Mouse (Mus musculus) gastrocnemius, adult 2 months (tissue): ENCODE results near the gene Gm20388. TPM values are rescaled to one million over a fixed set of nuclear protein-coding genes. Genes with fewer than 3 reads are reported as not detected.
A peak's percentile ranks its signal among the peaks of the same experiment; 100 is the strongest.

ENCODE experiments used
- DNase-seq: peaks from one replicate; pipeline ENCODE4 v3.0.0; 2022
- H3K27ac ChIP-seq: fragments of 200-600 bp; 2 replicates; pipeline ENCODE4 v1.8.1; 2022; ENCODE audit warnings: mild to moderate bottlenecking
- H3K4me3 ChIP-seq: fragments of 200-600 bp; 2 replicates; pipeline ENCODE4 v1.8.1; 2022; ENCODE audit warnings: mild to moderate bottlenecking, moderate library complexity
- CTCF ChIP-seq: fragments of 200-600 bp; IDR thresholded peaks from 2 replicates; pipeline ENCODE4 v1.8.1; 2022; ENCODE audit warnings: antibody characterized with exemption, mild to moderate bottlenecking, moderate library complexity
- intact Hi-C: fragments of 180-260 bp; cut with DNase I; formaldehyde crosslinking; loops from one replicate; pipeline ENCODE4 v1.15.1; 2025
- total RNA-seq, 2 experiments: library from RNA; stranded (reverse); gene quantifications; 2 replicates each; pipeline ENCODE4 v1.2.3; 2021

Gene Gm20388
- total RNA-seq, 2 experiments from 2014 or later, result 6.1 to 15.0 TPM

GRCm38 (mm10) chr8:120437666-120438395, 527.2 kb downstream of the Gm20388 start:
- TF ChIP-seq CTCF, result no peak
- intact Hi-C loops, result loop anchor here (5.0 kb wide), 1 partner anchor 64 kb away; no protein-coding TSS in a partner anchor
- no peak overlapping the region for H3K4me3 ChIP-seq
- H3K27ac ChIP-seq, result peak overlapping the region; percentile 87
- DNase-seq, result peak; percentile 74

GRCm38 (mm10) chr8:120439309-120439708, 528.7 kb downstream of the Gm20388 start:
- Histone ChIP-seq H3K27ac (no peak overlapping the region), H3K4me3 (no peak overlapping the region)
- intact Hi-C loops, result loop anchor here (5.0 kb wide), 1 partner anchor 63 kb away; no protein-coding TSS in a partner anchor
- no peak for TF ChIP-seq CTCF
- no peak for DNase-seq

GRCm38 (mm10) chr8:120440739-120441138, 530.1 kb downstream of the Gm20388 start:
- DNase-seq, result no peak
- Histone ChIP-seq H3K4me3 (no peak overlapping the region), H3K27ac (no peak overlapping the region)
- intact Hi-C loops, result no loop called here
- TF ChIP-seq CTCF, result no peak

GRCm38 (mm10) chr8:120441637-120442036, 531.0 kb downstream of the Gm20388 start:
- TF ChIP-seq CTCF, result no peak
- intact Hi-C loops, result no loop called here
- no peak for DNase-seq
- no peak overlapping the region for H3K4me3 ChIP-seq
- 0 out of 2 replicates have a peak overlapping the region, but pooled peaks have one; percentile 16 for H3K27ac ChIP-seq

GRCm38 (mm10) chr8:120442306-120443003, 531.8 kb downstream of the Gm20388 start:
- DNase-seq, result no peak

GRCm38 (mm10) chr8:120445249-120445648, 534.6 kb downstream of the Gm20388 start:
- intact Hi-C loops, result no loop called here
- Histone ChIP-seq H3K4me3 (no peak overlapping the region), H3K27ac (no peak overlapping the region)
- TF ChIP-seq CTCF, result no peak
- DNase-seq, result no peak

More at GRCm38 (mm10) chr8:120442306-120443003, 531.8 kb downstream of the Gm20388 start:
- H3K4me3 ChIP-seq, result no peak overlapping the region
- H3K27ac ChIP-seq, result peak overlapping the region; percentile 16; the same call in 1 of the 2 replicates
- intact Hi-C loops, result no loop called here
- no peak for TF ChIP-seq CTCF

- H3K4me3 ChIP-seq, result no peak overlapping the region
- TF ChIP-seq CTCF, result no peak
- no peak for DNase-seq
- peak overlapping the region; percentile 89 for H3K27ac ChIP-seq
- intact Hi-C loops, result no loop called here
These were observed 537.5 kb downstream of the Gm20388 start for GRCm38 (mm10) chr8:120448131-120448530.

GRCm38 (mm10) chr8:120449139-120449538, 538.5 kb downstream of the Gm20388 start:
- H3K4me3 ChIP-seq, result peak overlapping the region; percentile 56
- H3K27ac ChIP-seq, result peak overlapping the region; percentile 89
- no peak for TF ChIP-seq CTCF
- DNase-seq, result peak; percentile 72
- intact Hi-C loops, result no loop called here

GRCm38 (mm10) chr8:120449608-120450031, 539.0 kb downstream of the Gm20388 start:
- H3K4me3 ChIP-seq, result peak overlapping the region; percentile 56
- peak overlapping the region; percentile 89 for H3K27ac ChIP-seq
- intact Hi-C loops, result no loop called here
- DNase-seq, result peak; percentile 91
- TF ChIP-seq CTCF, result no peak

GRCm38 (mm10) chr8:120452111-120452510, 541.5 kb downstream of the Gm20388 start:
- TF ChIP-seq CTCF, result no peak
- intact Hi-C loops, result no loop called here
- Histone ChIP-seq H3K27ac (no peak overlapping the region), H3K4me3 (no peak overlapping the region)
- DNase-seq, result no peak

- Histone ChIP-seq H3K4me3 (no peak overlapping the region), H3K27ac (no peak overlapping the region)
- DNase-seq, result no peak
- no peak for TF ChIP-seq CTCF
- intact Hi-C loops, result no loop called here
These were observed 543.8 kb downstream of the Gm20388 start for GRCm38 (mm10) chr8:120454404-120454803.

- H3K27ac ChIP-seq, result no peak overlapping the region
- no peak for TF ChIP-seq CTCF
- no peak for DNase-seq
- intact Hi-C loops, result no loop called here
- no peak overlapping the region for H3K4me3 ChIP-seq
These were observed 549.7 kb downstream of the Gm20388 start for GRCm38 (mm10) chr8:120460375-120460774.

- intact Hi-C loops, result no loop called here
These were observed 551.5 kb downstream of the Gm20388 start for GRCm38 (mm10) chr8:120462119-120462551.

More at GRCm38 (mm10) chr8:120462119-120462551, 551.5 kb downstream of the Gm20388 start:
- H3K4me3 ChIP-seq, result peak overlapping the region; percentile 2; the same call in 1 of the 2 replicates
- no peak for DNase-seq
- TF ChIP-seq CTCF, result no peak
- H3K27ac ChIP-seq, result peak overlapping the region; percentile 64
